7 mouse cellular contexts compared by ENCODE assay signal in genomic region chr13:97545971-97546454, GRCm38 (mm10).
DNase-seq lines count a peak whose midpoint lies in the region; ATAC-seq and TF ChIP-seq lines count a peak whose summit lies in the region.

No protein-coding gene starts in this region.

- no peak overlapping the region for H3ac ChIP-seq in myocyte (ENCODE audit: control insufficient read depth, insufficient read length)

- TF ChIP-seq POLR2A in myocyte (IDR thresholded peaks at IDR 0.05; ENCODE audit: insufficient read length, low read depth), result peak; percentile 21

- no peak overlapping the region for H3K4me2 ChIP-seq in forebrain, embryonic 13.5 days
- H3K4me2 ChIP-seq in myocyte (ENCODE audit: low read depth), result peak overlapping the region; percentile 41

- peaks cover 27% of the 10 kb centered on the region for H3K4me1 ChIP-seq in forebrain, embryonic 13.5 days

- H3K9ac ChIP-seq in forebrain, embryonic 13.5 days, result no peak overlapping the region

- H3K9me3 ChIP-seq in forebrain, embryonic 13.5 days (replicated peaks), result peaks cover 6% of the 10 kb centered on the region

- H3K79me2 ChIP-seq in myocyte (ENCODE audit: control insufficient read depth, insufficient read depth), result no peaks in the 10 kb centered on the region

- ATAC-seq in cerebellum, adult (ENCODE audit: insufficient number of reproducible peaks, low FRiP score, low TSS enrichment), result peak; percentile 82
- peak; percentile 89 for ATAC-seq in forebrain, embryonic 13.5 days

- no peaks in the 10 kb centered on the region for H3K27me3 ChIP-seq in forebrain, embryonic 13.5 days
- no peaks in the 10 kb centered on the region for H3K27me3 ChIP-seq in myocyte (ENCODE audit: control insufficient read depth, insufficient read depth, insufficient read length)

- no peak overlapping the region for H3K4me3 ChIP-seq in forebrain, embryonic 13.5 days
- H3K4me3 ChIP-seq in myocyte, result no peak overlapping the region

- WGBS in forebrain, embryonic 13.5 days, result 32% methylated on average over 9 of the region's 9 CpGs

- intact Hi-C loops in left cerebral cortex, postnatal 25 days (cut with DNase I), result loop anchor here (5.0 kb wide), 1 partner anchor 304 kb away; the partner anchor contains the start of gene Enc1
- intact Hi-C loops in left cerebral cortex, postnatal 10 days (cut with DNase I), result no loop called here

- H3K36me3 ChIP-seq in forebrain, embryonic 13.5 days (ENCODE audit: poor library complexity, severe bottlenecking), result no peaks in the 10 kb centered on the region
- H3K36me3 ChIP-seq in myocyte (ENCODE audit: control insufficient read depth, insufficient read depth), result no peaks in the 10 kb centered on the region

- peak overlapping the region; percentile 54; the same call in 1 of the 2 replicates for H3K27ac ChIP-seq in forebrain, embryonic 13.5 days

- DNase-seq in left cerebral cortex, postnatal 25 days (ENCODE audit: low spot score in 2 of 2), result peak; percentile 30 to 78
- DNase-seq in left cerebral cortex, postnatal 10 days (ENCODE audit: extremely low spot score in 1 of 2, low spot score in 2 of 2), result no peak
- no peak for DNase-seq in kidney, adult 9 months
- DNase-seq in T-cell, adult 2 months (ENCODE audit: low spot score), result no peak

TF ChIP-seq in myocyte, 11 proteins besides CTCF, POLR2A, EP300 and RAD21:
- no peak for TF ChIP-seq TCF12 (IDR thresholded peaks at IDR 0.05; ENCODE audit: insufficient read depth, poor library complexity, severe bottlenecking)
- no peak for TF ChIP-seq TCF3 (IDR thresholded peaks at IDR 0.05; ENCODE audit: insufficient read length, low read depth)
- TF ChIP-seq USF1 (IDR thresholded peaks at IDR 0.05; ENCODE audit: low read depth), result peak; percentile 79
- peak; percentile 66 for TF ChIP-seq MAX (IDR thresholded peaks at IDR 0.05; ENCODE audit: low read depth)
- TF ChIP-seq CEBPB (IDR thresholded peaks at IDR 0.05; ENCODE audit: insufficient read depth, poor library complexity, severe bottlenecking), result no peak
- TF ChIP-seq SRF (IDR thresholded peaks at IDR 0.05; ENCODE audit: control insufficient read depth, insufficient read length, low read depth), result no peak

Comparison
In these comparisons a context has a peak if more than half of its experiments do, and no peak if none do; other contexts are left out.
1. DNase-seq: peak in left cerebral cortex, postnatal 25 days (2 of 2); none in left cerebral cortex, postnatal 10 days (0 of 2), kidney, adult 9 months (single experiment) and T-cell, adult 2 months (single experiment).